Mouse (Mus musculus) intestine, embryonic 15.5 days (tissue): ENCODE measurements at regions not wholly inside any gene's neighbourhood (a gene's known extent, or its start where the extent isn't known, plus 50 kb on each side); places are given as distances from the start of the nearest gene placed in this dataset.
A peak's percentile ranks its signal among the peaks of the same experiment; 100 is the strongest.

Experiments
- ATAC-seq: fragments of 200-750 bp; cut with Nextera tagmentation; 2 replicates; pipeline ENCODE4 v1.8.0; 2017; ENCODE audit warnings: moderate TSS enrichment, moderate library complexity
- H3K27ac ChIP-seq: fragments of 300-500 bp; sonication (generic); 2 replicates; pipeline ENCODE4 v1.5.1; 2015; ENCODE audit warnings: mild to moderate bottlenecking, inconsistent platforms
- H3K27me3 ChIP-seq: fragments of 300-500 bp; sonication (generic); replicated peaks from 2 replicates; pipeline ENCODE4 v1.6.1; 2015; ENCODE audit warnings: inconsistent platforms
- H3K36me3 ChIP-seq: fragments of 300-500 bp; sonication (generic); 2 replicates; pipeline ENCODE4 v1.6.1; 2015; ENCODE audit warnings: inconsistent platforms
- H3K4me1 ChIP-seq: fragments of 300-500 bp; sonication (generic); replicated peaks from 2 replicates; pipeline ENCODE4 v1.6.1; 2015; ENCODE audit warnings: inconsistent platforms
- H3K4me2 ChIP-seq: fragments of 300-500 bp; sonication (generic); replicated peaks from 2 replicates; pipeline ENCODE4 v1.6.1; 2015; ENCODE audit warnings: mild to moderate bottlenecking, inconsistent platforms
- H3K4me3 ChIP-seq: fragments of 300-500 bp; sonication (generic); replicated peaks from 2 replicates; pipeline ENCODE4 v1.5.1; 2015; ENCODE audit warnings: inconsistent platforms
- H3K9ac ChIP-seq: fragments of 300-500 bp; sonication (generic); 2 replicates; pipeline ENCODE4 v1.6.1; 2015; ENCODE audit warnings: inconsistent platforms
- H3K9me3 ChIP-seq: fragments of 300-500 bp; sonication (generic); 2 replicates; pipeline ENCODE4 v1.6.1; 2016; ENCODE audit warnings: inconsistent platforms
- WGBS: fragments of 180-500 bp; shearing (Covaris S2); methylation state at CpG from one replicate; pipeline ENCODE4 v1.1.7; 2015; 5-methylcytosine and 5-hydroxymethylcytosine counted together

DNA sequence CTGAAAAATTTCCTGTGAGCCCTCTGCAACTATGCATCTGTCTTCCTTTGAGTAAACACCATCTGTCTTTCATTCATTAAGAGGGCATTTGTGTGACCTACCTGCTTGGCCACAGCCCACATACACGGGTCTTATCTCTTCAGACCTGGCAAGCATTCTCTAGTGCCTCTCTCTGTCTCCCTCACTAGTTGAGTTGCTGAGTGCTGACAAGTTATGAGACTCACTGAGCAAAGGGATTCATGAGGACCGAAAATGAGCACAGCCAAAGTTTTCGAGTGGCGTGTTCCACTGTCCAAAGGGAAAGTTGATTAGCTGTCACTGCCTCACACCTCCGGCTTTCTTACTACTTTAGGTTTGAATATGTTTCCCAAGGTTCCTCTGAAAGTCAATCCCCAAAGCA is 328.5 kb downstream of the Pmp22 start:
- Histone ChIP-seq H3K9me3 (no peaks in the 10 kb centered on the region), H3K4me2 (no peak overlapping the region), H3K4me3 (no peak overlapping the region), H3K9ac (no peak overlapping the region), H3K27ac (no peak overlapping the region), H3K36me3 (no peaks in the 10 kb centered on the region), H3K27me3 (no peaks in the 10 kb centered on the region), H3K4me1 (no peaks in the 10 kb centered on the region)
- ATAC-seq, result no peak
- 59% methylated on average over 5 of the region's 5 CpGs for WGBS

- Histone ChIP-seq H3K4me2 (no peak overlapping the region), H3K9me3 (no peaks in the 10 kb centered on the region), H3K9ac (no peak overlapping the region), H3K27me3 (no peaks in the 10 kb centered on the region), H3K4me3 (no peak overlapping the region), H3K36me3 (no peaks in the 10 kb centered on the region), H3K27ac (no peak overlapping the region), H3K4me1 (no peaks in the 10 kb centered on the region; the same call in 1 of the 2 replicates)
- ATAC-seq, result no peak
- WGBS, result 84% methylated on average over 7 of the region's 7 CpGs
Measured at GRCm38 (mm10) chr11:63460146-63460545, 331.4 kb downstream of the Pmp22 start.

DNA sequence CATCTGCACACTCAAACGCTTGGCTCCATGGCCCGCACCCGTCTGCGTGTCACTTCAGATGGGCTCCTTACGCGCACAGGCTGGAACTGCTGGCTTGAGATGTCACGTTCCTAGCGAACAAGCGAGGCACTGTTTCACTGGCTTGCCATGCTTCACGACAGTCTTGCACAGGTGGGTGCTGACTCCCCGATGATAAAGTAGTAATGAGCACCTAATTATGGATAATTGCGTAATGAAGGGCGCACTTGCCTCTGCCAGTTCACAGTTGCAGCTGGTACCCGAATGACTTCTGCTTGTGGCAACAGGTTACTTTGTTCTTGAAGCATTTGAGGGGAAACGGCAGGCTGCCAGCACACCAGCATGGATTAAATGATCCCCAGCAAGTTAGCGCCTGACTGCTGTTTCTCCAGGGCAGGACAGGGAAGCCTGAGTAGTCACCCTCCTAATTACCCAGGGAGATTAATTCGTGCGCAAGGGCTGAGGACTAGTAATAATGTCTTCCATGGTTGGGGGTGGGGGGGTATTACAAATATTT is 335.1 kb downstream of the Pmp22 start:
- Histone ChIP-seq H3K36me3 (no peaks in the 10 kb centered on the region), H3K4me1 (no peaks in the 10 kb centered on the region; the same call in 1 of the 2 replicates), H3K9me3 (no peaks in the 10 kb centered on the region), H3K27ac (no peak overlapping the region), H3K4me3 (no peak overlapping the region), H3K27me3 (no peaks in the 10 kb centered on the region), H3K9ac (no peak overlapping the region), H3K4me2 (0 out of 2 replicates have a peak overlapping the region, but pooled peaks have one; percentile 5)
- ATAC-seq, result no peak
- WGBS, result 63% methylated on average over 18 of the region's 18 CpGs

- WGBS, result 80% methylated on average over 6 of the region's 6 CpGs
- H3K9me3 ChIP-seq, result no peaks in the 10 kb centered on the region
- H3K9ac ChIP-seq, result no peak overlapping the region
- H3K4me3 ChIP-seq, result no peak overlapping the region
- H3K4me2 ChIP-seq, result no peak overlapping the region
- H3K4me1 ChIP-seq, result no peaks in the 10 kb centered on the region; the same call in 1 of the 2 replicates
- no peak overlapping the region for H3K27ac ChIP-seq
- no peaks in the 10 kb centered on the region for H3K36me3 ChIP-seq
- no peak for ATAC-seq
- no peaks in the 10 kb centered on the region for H3K27me3 ChIP-seq
Measured at GRCm38 (mm10) chr11:63465941-63466340, 337.2 kb downstream of the Pmp22 start.

- Histone ChIP-seq H3K9me3 (no peaks in the 10 kb centered on the region), H3K36me3 (no peaks in the 10 kb centered on the region), H3K9ac (no peak overlapping the region), H3K27me3 (no peaks in the 10 kb centered on the region), H3K4me3 (no peak overlapping the region), H3K27ac (no peak overlapping the region), H3K4me2 (no peak overlapping the region), H3K4me1 (no peaks in the 10 kb centered on the region; the same call in 1 of the 2 replicates)
- ATAC-seq, result no peak
- 87% methylated on average over 2 of the region's 2 CpGs for WGBS
Measured at GRCm38 (mm10) chr11:63466541-63466940, 337.8 kb downstream of the Pmp22 start.

DNA sequence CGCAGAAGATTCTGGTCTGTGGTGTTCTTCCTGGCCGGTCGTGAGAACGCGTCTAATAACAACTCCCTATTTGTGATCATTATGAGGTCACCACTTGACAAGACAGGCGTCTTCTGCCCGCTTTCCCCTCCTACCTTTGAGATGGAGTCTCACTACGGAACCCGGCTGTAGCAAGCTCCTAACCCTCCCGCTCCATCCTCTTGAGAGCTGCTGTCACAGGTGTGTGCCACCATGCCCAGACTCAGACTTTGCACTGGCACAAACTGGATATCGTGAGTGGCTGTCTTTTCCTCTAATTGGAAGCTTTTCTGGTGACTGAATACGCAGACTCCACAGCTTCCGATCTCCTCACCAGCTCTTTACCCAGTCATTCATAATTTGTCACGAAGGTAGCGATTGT is 346.0 kb downstream of the Pmp22 start:
- Histone ChIP-seq H3K4me2 (no peak overlapping the region), H3K27me3 (no peaks in the 10 kb centered on the region), H3K4me1 (no peaks in the 10 kb centered on the region), H3K36me3 (no peaks in the 10 kb centered on the region), H3K27ac (no peak overlapping the region), H3K9ac (no peak overlapping the region), H3K4me3 (no peak overlapping the region), H3K9me3 (no peaks in the 10 kb centered on the region)
- no peak for ATAC-seq
- WGBS, result 93% methylated on average over 15 of the region's 15 CpGs

DNA sequence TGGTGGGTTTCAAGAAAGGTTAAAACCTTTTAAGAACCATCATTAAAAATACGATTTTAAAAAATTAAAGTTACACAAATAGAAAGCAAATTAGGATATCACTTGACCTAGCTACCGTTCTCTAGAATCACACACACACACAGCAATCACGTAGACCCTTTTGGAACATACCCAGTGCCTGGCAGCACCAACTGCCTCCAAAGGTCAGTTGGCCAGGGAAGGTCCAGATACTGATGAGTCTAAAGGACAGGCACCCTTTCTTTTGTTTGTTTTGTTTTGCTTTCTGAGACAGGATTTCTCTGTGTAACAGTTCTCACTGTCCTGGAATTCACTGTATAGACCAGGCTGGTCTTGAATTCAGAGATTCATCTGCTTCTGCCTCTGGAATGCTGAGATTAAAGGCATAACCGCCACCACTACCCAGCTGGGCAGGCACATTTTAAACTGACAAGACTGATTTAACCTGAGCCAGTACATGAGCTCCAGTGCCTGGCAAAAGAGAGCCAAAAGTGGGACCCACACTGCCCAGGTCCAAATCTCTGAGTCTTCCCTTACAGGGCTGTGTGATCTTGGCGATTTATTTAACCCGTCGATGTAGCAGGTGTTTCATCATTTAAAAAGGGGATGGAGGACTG is 353.0 kb downstream of the Pmp22 start:
- WGBS, result 83% methylated on average over 7 of the region's 7 CpGs

DNA sequence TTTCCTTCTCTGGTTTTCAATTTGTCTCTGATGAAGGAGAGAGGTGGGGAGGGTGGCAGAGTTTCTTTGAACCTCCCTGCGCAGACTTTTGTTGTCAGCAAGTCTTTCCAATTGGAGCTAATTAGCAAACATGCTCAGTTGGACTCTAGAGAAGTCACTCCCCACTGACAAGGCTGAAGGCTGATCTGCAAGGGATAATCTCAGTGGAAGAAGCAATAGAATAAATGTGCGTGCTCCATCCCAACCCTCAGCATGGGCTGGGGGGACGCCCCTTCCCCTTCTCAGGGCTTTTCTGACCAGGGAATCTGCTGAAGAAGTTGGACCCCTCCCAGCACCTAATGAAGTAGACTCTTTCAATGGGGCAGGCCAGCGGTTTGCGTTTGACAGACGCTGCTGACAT is 353.8 kb downstream of the Pmp22 start:
- Histone ChIP-seq H3K36me3 (no peaks in the 10 kb centered on the region), H3K4me2 (no peak overlapping the region), H3K27me3 (no peaks in the 10 kb centered on the region), H3K27ac (no peak overlapping the region), H3K9me3 (no peaks in the 10 kb centered on the region), H3K4me1 (no peaks in the 10 kb centered on the region), H3K4me3 (no peak overlapping the region), H3K9ac (no peak overlapping the region)
- ATAC-seq, result no peak
- 72% methylated on average over 6 of the region's 6 CpGs for WGBS

More for the DNA sequence above, 353.0 kb downstream of the Pmp22 start:
- no peak overlapping the region for H3K4me3 ChIP-seq
- H3K9ac ChIP-seq, result no peak overlapping the region
- ATAC-seq, result no peak
- no peak overlapping the region for H3K27ac ChIP-seq
- H3K4me1 ChIP-seq, result no peaks in the 10 kb centered on the region
- H3K9me3 ChIP-seq, result no peaks in the 10 kb centered on the region
- H3K4me2 ChIP-seq, result no peak overlapping the region
- H3K36me3 ChIP-seq, result no peaks in the 10 kb centered on the region
- H3K27me3 ChIP-seq, result no peaks in the 10 kb centered on the region

GRCm38 (mm10) chr11:63487203-63487602 is 358.4 kb downstream of the Pmp22 start:
- H3K4me1 ChIP-seq, result no peaks in the 10 kb centered on the region
- no peak overlapping the region for H3K4me2 ChIP-seq
- no peaks in the 10 kb centered on the region for H3K9me3 ChIP-seq
- 13% methylated on average over 2 of the region's 2 CpGs for WGBS
- H3K9ac ChIP-seq, result no peak overlapping the region
- H3K27ac ChIP-seq, result no peak overlapping the region
- H3K27me3 ChIP-seq, result no peaks in the 10 kb centered on the region
- no peaks in the 10 kb centered on the region for H3K36me3 ChIP-seq
- no peak for ATAC-seq
- H3K4me3 ChIP-seq, result no peak overlapping the region

- H3K36me3 ChIP-seq, result no peaks in the 10 kb centered on the region
- no peak overlapping the region for H3K9ac ChIP-seq
- no peaks in the 10 kb centered on the region for H3K9me3 ChIP-seq
- WGBS, result 44% methylated on average over 5 of the region's 5 CpGs
- ATAC-seq, result no peak
- no peak overlapping the region for H3K4me3 ChIP-seq
- no peaks in the 10 kb centered on the region for H3K4me1 ChIP-seq
- H3K4me2 ChIP-seq, result no peak overlapping the region
- no peak overlapping the region for H3K27ac ChIP-seq
- H3K27me3 ChIP-seq, result no peaks in the 10 kb centered on the region
Measured at GRCm38 (mm10) chr11:63502181-63502580, 373.4 kb downstream of the Pmp22 start.

GRCm38 (mm10) chr11:63507387-63507786 is 378.6 kb downstream of the Pmp22 start:
- no peak overlapping the region for H3K9ac ChIP-seq
- WGBS, result 90% methylated on average over 8 of the region's 8 CpGs
- H3K36me3 ChIP-seq, result no peaks in the 10 kb centered on the region
- no peaks in the 10 kb centered on the region for H3K9me3 ChIP-seq
- no peaks in the 10 kb centered on the region for H3K27me3 ChIP-seq
- H3K4me3 ChIP-seq, result no peak overlapping the region
- no peak for ATAC-seq
- no peaks in the 10 kb centered on the region for H3K4me1 ChIP-seq
- no peak overlapping the region for H3K27ac ChIP-seq
- no peak overlapping the region for H3K4me2 ChIP-seq

DNA sequence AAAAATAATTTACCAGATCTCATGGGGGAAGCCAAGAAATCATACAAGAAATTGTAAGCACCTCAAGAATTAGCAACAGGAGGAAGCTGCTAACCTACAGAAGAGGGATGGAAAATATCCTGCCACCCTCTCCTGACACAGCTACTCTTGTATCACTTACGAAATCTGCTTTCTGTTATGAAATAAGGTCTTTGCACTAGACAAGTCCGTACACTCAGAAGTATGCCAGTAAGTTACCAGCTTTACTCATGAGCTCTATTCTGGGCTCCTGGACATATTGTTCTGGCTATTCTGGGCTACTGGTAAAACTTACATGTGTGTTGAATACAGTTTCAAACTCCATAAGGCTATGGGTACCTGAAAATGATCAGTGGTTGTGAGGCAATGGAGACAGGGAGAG is 379.9 kb downstream of the Pmp22 start:
- Histone ChIP-seq H3K9me3 (no peaks in the 10 kb centered on the region), H3K9ac (no peak overlapping the region), H3K4me1 (no peaks in the 10 kb centered on the region), H3K4me3 (no peak overlapping the region), H3K36me3 (no peaks in the 10 kb centered on the region), H3K27ac (no peak overlapping the region), H3K4me2 (no peak overlapping the region), H3K27me3 (no peaks in the 10 kb centered on the region)
- ATAC-seq, result no peak
- WGBS, result 89% methylated on average over 2 of the region's 2 CpGs

GRCm38 (mm10) chr11:63510611-63511010 is 381.8 kb downstream of the Pmp22 start:
- Histone ChIP-seq H3K4me1 (no peaks in the 10 kb centered on the region), H3K9me3 (no peaks in the 10 kb centered on the region), H3K4me2 (no peak overlapping the region), H3K9ac (no peak overlapping the region), H3K4me3 (no peak overlapping the region), H3K27ac (no peak overlapping the region), H3K27me3 (no peaks in the 10 kb centered on the region), H3K36me3 (no peaks in the 10 kb centered on the region)
- no peak for ATAC-seq
- WGBS, result 91% methylated on average over 7 of the region's 7 CpGs
